Mouse (Mus musculus) frontal cortex, postnatal 14 days (tissue): ENCODE results near the gene Acap1.
"Not testable (repeated sequence)": the region's sequence is repeated elsewhere in the genome, so short reads cannot be mapped to it uniquely, and the experiment has no call there.

Source experiments
- DNase-seq, 2 experiments: peaks; one replicate each; pipeline ENCODE4 v3.0.0; 2022; ENCODE audit warnings: low spot score in 2 of 2

Acap1 gene

GRCm38 (mm10) chr11:69876867-69877266 is 18.5 kb downstream of the Acap1 start:
- DNase-seq: peak; percentile 61 to 68

- DNase-seq: no peak
These were observed 19.2 kb downstream of the Acap1 start for GRCm38 (mm10) chr11:69876186-69876585.

- no peak for DNase-seq
These were observed 22.9 kb downstream of the Acap1 start for GRCm38 (mm10) chr11:69872451-69872850.

- DNase-seq: no peak
These were observed 23.5 kb downstream of the Acap1 start for GRCm38 (mm10) chr11:69871822-69872221.

- no peak for DNase-seq
These were observed 24.9 kb downstream of the Acap1 start for GRCm38 (mm10) chr11:69870289-69871069.

GRCm38 (mm10) chr11:69867335-69867734 is 28.0 kb downstream of the Acap1 start:
- no peak for DNase-seq

GRCm38 (mm10) chr11:69865561-69865960 is 29.8 kb downstream of the Acap1 start:
- DNase-seq: no peak

- no peak for DNase-seq
These were observed 31.0 kb downstream of the Acap1 start for GRCm38 (mm10) chr11:69864138-69864860.

GRCm38 (mm10) chr11:69863729-69864128 is 31.6 kb downstream of the Acap1 start:
- not testable (repeated sequence) for DNase-seq

GRCm38 (mm10) chr11:69858113-69858998 is 37.0 kb downstream of the Acap1 start, which contains the start of gene Tnk1:
Gene Tnk1 (minus strand): TSS chr11:69858730.
- DNase-seq: no peak

GRCm38 (mm10) chr11:69855347-69855746 is 40.0 kb downstream of the Acap1 start:
- no peak for DNase-seq

- no peak for DNase-seq
These were observed 40.7 kb downstream of the Acap1 start for GRCm38 (mm10) chr11:69854680-69855079.

- no peak for DNase-seq
These were observed 41.3 kb downstream of the Acap1 start for GRCm38 (mm10) chr11:69853994-69854393.

GRCm38 (mm10) chr11:69850754-69851153 is 44.6 kb downstream of the Acap1 start:
- no peak for DNase-seq

GRCm38 (mm10) chr11:69849884-69850283 is 45.5 kb downstream of the Acap1 start:
- no peak for DNase-seq

- no peak for DNase-seq
These were observed 46.2 kb downstream of the Acap1 start for GRCm38 (mm10) chr11:69849128-69849527.

- no peak for DNase-seq
These were observed 47.3 kb downstream of the Acap1 start for GRCm38 (mm10) chr11:69848021-69848420.

- DNase-seq: no peak
These were observed 48.3 kb downstream of the Acap1 start for GRCm38 (mm10) chr11:69846738-69847688.

GRCm38 (mm10) chr11:69846198-69846680 is 49.1 kb downstream of the Acap1 start, which contains the start of gene Plscr3:
Gene Plscr3 (plus strand): TSS chr11:69846376.
- DNase-seq: peak; percentile 80 to 83

GRCm38 (mm10) chr11:69838714-69839104 is 56.6 kb downstream of the Acap1 start:
- DNase-seq: no peak
